Mouse (Mus musculus): ENCODE results near the gene Asb13.

GRCm38 (mm10) chr13:3590789-3591188, 43.0 kb upstream of the Asb13 start:
- TF ChIP-seq CTCF (IDR thresholded peaks at IDR 0.05; ENCODE audit: low read depth) (peak; percentile 50), EP300 (IDR thresholded peaks at IDR 0.05; ENCODE audit: low read depth) (no peak)
